Mouse (Mus musculus) fibroblast of lung, adult 2 months (primary cell): ENCODE data around the gene Naip2.

Source experiments
- DNase-seq: peaks from one replicate; pipeline ENCODE4 v3.0.0-alpha.2; 2011; ENCODE audit warnings: low read depth

The Naip2 gene

GRCm38 (mm10) chr13:100107652-100108472, 94.0 kb downstream of the Naip2 start, which contains the start of gene Serf1:
Serf1 (plus strand) TSS chr13:100108012.
- DNase-seq = peak; percentile 24

- DNase-seq = peak; percentile 78
Measured at GRCm38 (mm10) chr13:100103748-100104254, 98.1 kb downstream of the Naip2 start, which contains the start of gene Bdp1. Bdp1 (minus strand) TSS chr13:100104070.

GRCm38 (mm10) chr13:100103052-100103658, 98.7 kb downstream of the Naip2 start:
- no peak for DNase-seq

DNA sequence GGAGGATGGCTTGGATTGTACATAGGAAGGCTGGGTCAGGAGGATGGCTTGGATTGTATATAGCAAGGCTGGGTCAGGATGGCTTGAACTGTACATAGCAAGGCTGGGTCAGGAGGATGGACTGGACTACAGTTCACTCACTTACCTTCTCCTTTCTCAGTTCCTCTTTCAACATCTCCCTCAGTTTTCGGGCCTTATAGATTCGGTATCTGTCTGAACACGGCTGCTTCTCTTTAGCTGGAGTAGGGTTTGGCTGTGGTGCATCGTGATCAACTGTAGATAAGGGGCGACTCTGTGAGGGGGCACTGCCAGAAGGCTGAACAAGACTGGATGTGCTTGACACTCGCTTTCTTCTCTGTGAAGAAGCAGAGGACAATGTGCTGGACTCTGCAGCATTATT, 103.1 kb downstream of the Naip2 start:
- DNase-seq = no peak
